Mouse (Mus musculus) kidney, embryonic 16.5 days (tissue): ENCODE measurements around the gene Spi1. TPM values are rescaled to one million over a fixed set of nuclear protein-coding genes. Genes with fewer than 3 reads are reported as not detected.

ENCODE experiments used
- ATAC-seq: fragments of 200-750 bp; cut with Nextera tagmentation; 2 replicates; pipeline ENCODE4 v1.8.0; 2017; ENCODE audit warnings: moderate TSS enrichment; ENCODE audit not compliant: low FRiP score, low TSS enrichment
- H3K27ac ChIP-seq: fragments of 300-500 bp; sonication (generic); 2 replicates; pipeline ENCODE4 v1.5.1; 2014; ENCODE audit warnings: low read length
- H3K27me3 ChIP-seq: fragments of 300-500 bp; sonication (generic); 2 replicates; pipeline ENCODE4 v1.6.1; 2014; ENCODE audit warnings: low read length, control low read depth, mixed read lengths; ENCODE audit not compliant: insufficient read depth
- H3K36me3 ChIP-seq: fragments of 300-500 bp; sonication (generic); 2 replicates; pipeline ENCODE4 v1.6.1; 2014; ENCODE audit warnings: low read length, control low read depth, mixed read lengths; ENCODE audit not compliant: insufficient read depth
- H3K4me1 ChIP-seq: fragments of 300-500 bp; sonication (generic); 2 replicates; pipeline ENCODE4 v1.6.1; 2014; ENCODE audit warnings: low read length, control low read depth, mixed read lengths; ENCODE audit not compliant: insufficient read depth
- H3K4me2 ChIP-seq: fragments of 300-500 bp; sonication (generic); replicated peaks from 2 replicates; pipeline ENCODE4 v1.6.1; 2014; ENCODE audit warnings: low read depth, low read length
- H3K4me3 ChIP-seq: fragments of 300-500 bp; sonication (generic); 2 replicates; pipeline ENCODE4 v1.5.1; 2014; ENCODE audit warnings: mild to moderate bottlenecking, low read length
- H3K9ac ChIP-seq: fragments of 300-500 bp; sonication (generic); replicated peaks from 2 replicates; pipeline ENCODE4 v1.6.1; 2014; ENCODE audit warnings: low read length
- H3K9me3 ChIP-seq: fragments of 300-500 bp; sonication (generic); 2 replicates; pipeline ENCODE4 v1.6.1; 2016; ENCODE audit warnings: low read length, control low read depth
- WGBS: fragments of 180-500 bp; shearing (Covaris S2); extraction: QIAGEN DNeasy Blood & Tissue Kit; methylation state at CpG from one replicate; pipeline ENCODE4 v1.1.7; 2014; 5-methylcytosine and 5-hydroxymethylcytosine counted together
- polyA plus RNA-seq: library from polyadenylated mRNA; unstranded; fragments of >200 nt; fragmentation: Nextera tagmentation; extraction: Ambion mirVana; gene quantifications from 2 replicates; pipeline ENCODE4 v1.2.1, GENCODE M21; 2015

Gene Spi1
- polyA plus RNA-seq, 1 experiment from 2014 or later, result 4.2 TPM

DNA sequence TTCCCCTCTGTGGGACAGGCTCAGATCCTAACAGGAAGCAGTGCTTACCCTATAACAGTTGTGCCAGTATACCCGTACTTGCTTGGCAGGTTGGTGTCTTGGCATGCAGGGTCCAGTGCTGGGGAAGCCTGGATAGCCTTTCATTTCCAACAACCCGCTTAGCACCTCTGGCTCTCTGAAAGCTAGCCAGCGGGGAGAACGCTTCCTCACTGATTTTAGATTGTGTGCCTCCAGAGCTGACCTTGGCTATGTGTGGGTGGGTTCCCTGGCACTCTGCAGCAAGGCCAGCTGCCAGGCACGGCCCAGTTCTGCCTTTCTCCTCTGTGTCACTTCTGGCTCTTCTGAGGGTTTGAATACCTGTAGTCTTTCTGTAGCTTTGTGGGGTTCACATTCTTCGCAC, 47.9 kb downstream of the Spi1 start:
- no peak overlapping the region for H3K27ac ChIP-seq
- H3K9me3 ChIP-seq, result no peaks in the 10 kb centered on the region
- ATAC-seq, result no peak
- no peak overlapping the region for H3K4me3 ChIP-seq
- no peaks in the 10 kb centered on the region for H3K36me3 ChIP-seq
- no peak overlapping the region for H3K9ac ChIP-seq
- 87% methylated on average over 6 of the region's 6 CpGs for WGBS
- no peaks in the 10 kb centered on the region for H3K4me1 ChIP-seq
- H3K4me2 ChIP-seq, result no peak overlapping the region
- no peaks in the 10 kb centered on the region for H3K27me3 ChIP-seq

- no peak overlapping the region for H3K9ac ChIP-seq
- WGBS, result 88% methylated on average over 15 of the region's 15 CpGs
- no peaks in the 10 kb centered on the region for H3K4me1 ChIP-seq
- H3K27ac ChIP-seq, result no peak overlapping the region
- no peak for ATAC-seq
- no peak overlapping the region for H3K4me2 ChIP-seq
- no peaks in the 10 kb centered on the region for H3K36me3 ChIP-seq
- no peaks in the 10 kb centered on the region for H3K27me3 ChIP-seq
- H3K4me3 ChIP-seq, result no peak overlapping the region
- no peaks in the 10 kb centered on the region for H3K9me3 ChIP-seq
Measured at GRCm38 (mm10) chr2:91131251-91131650, 49.1 kb downstream of the Spi1 start.

GRCm38 (mm10) chr2:91132035-91132434, 49.8 kb downstream of the Spi1 start:
- WGBS, result 78% methylated on average over 3 of the region's 3 CpGs
- H3K9me3 ChIP-seq, result no peaks in the 10 kb centered on the region
- H3K9ac ChIP-seq, result no peak overlapping the region
- H3K36me3 ChIP-seq, result no peaks in the 10 kb centered on the region
- no peak overlapping the region for H3K27ac ChIP-seq
- H3K4me1 ChIP-seq, result no peaks in the 10 kb centered on the region
- no peaks in the 10 kb centered on the region for H3K27me3 ChIP-seq
- H3K4me2 ChIP-seq, result no peak overlapping the region
- no peak for ATAC-seq
- no peak overlapping the region for H3K4me3 ChIP-seq

- Histone ChIP-seq H3K27ac (no peak overlapping the region), H3K27me3 (no peaks in the 10 kb centered on the region), H3K9ac (no peak overlapping the region), H3K9me3 (no peaks in the 10 kb centered on the region), H3K4me1 (no peaks in the 10 kb centered on the region), H3K4me3 (no peak overlapping the region), H3K36me3 (no peaks in the 10 kb centered on the region), H3K4me2 (no peak overlapping the region)
- ATAC-seq, result no peak
- WGBS, result 81% methylated on average over 11 of the region's 11 CpGs
Measured at GRCm38 (mm10) chr2:91136513-91137412, 54.6 kb downstream of the Spi1 start.

- no peaks in the 10 kb centered on the region for H3K27me3 ChIP-seq
- H3K27ac ChIP-seq, result no peak overlapping the region
- peaks cover 3% of the 10 kb centered on the region; the same call in 1 of the 2 replicates for H3K36me3 ChIP-seq
- no peak overlapping the region for H3K4me2 ChIP-seq
- no peak for ATAC-seq
- no peak overlapping the region for H3K9ac ChIP-seq
- 81% methylated on average over 6 of the region's 6 CpGs for WGBS
- H3K9me3 ChIP-seq, result no peaks in the 10 kb centered on the region
- no peak overlapping the region for H3K4me3 ChIP-seq
- H3K4me1 ChIP-seq, result no peaks in the 10 kb centered on the region
Measured at GRCm38 (mm10) chr2:91137481-91137880, 55.3 kb downstream of the Spi1 start.

DNA sequence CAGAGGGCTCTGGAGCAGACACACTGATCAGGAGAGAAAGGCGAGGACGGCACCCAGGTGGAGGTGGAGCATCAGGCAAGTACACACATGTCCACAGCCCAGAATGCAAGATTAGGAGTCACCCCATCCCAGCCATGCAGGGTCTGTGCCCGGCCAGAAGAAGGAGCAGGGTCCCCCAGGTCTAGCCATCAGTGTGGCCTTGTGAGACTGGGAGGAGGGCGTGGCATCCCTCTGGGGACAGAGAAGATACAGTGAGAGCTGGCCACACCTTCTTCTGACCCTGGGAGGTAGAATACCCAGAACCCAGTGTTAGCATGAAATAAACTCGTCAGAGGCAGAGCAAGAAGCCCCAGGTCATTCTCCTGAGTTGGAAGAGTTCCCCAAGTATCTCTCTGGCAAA, 57.1 kb downstream of the Spi1 start:
- Histone ChIP-seq H3K9ac (no peak overlapping the region), H3K4me3 (no peak overlapping the region), H3K27ac (no peak overlapping the region), H3K4me1 (no peaks in the 10 kb centered on the region), H3K4me2 (no peak overlapping the region), H3K9me3 (no peaks in the 10 kb centered on the region), H3K27me3 (no peaks in the 10 kb centered on the region), H3K36me3 (peaks cover 7% of the 10 kb centered on the region; the same call in 1 of the 2 replicates)
- 64% methylated on average over 5 of the region's 5 CpGs for WGBS
- ATAC-seq, result no peak

GRCm38 (mm10) chr2:91139764-91140163, 57.6 kb downstream of the Spi1 start:
- Histone ChIP-seq H3K9ac (no peak overlapping the region), H3K4me1 (no peaks in the 10 kb centered on the region), H3K9me3 (no peaks in the 10 kb centered on the region), H3K4me2 (no peak overlapping the region), H3K27me3 (no peaks in the 10 kb centered on the region), H3K36me3 (peaks cover 8% of the 10 kb centered on the region; the same call in 1 of the 2 replicates), H3K4me3 (no peak overlapping the region), H3K27ac (no peak overlapping the region)
- 81% methylated on average over 8 of the region's 8 CpGs for WGBS
- no peak for ATAC-seq

- Histone ChIP-seq H3K9me3 (no peaks in the 10 kb centered on the region), H3K27ac (no peak overlapping the region), H3K4me3 (no peak overlapping the region), H3K27me3 (no peaks in the 10 kb centered on the region), H3K4me2 (no peak overlapping the region), H3K9ac (no peak overlapping the region), H3K36me3 (peaks cover 11% of the 10 kb centered on the region; the same call in 1 of the 2 replicates), H3K4me1 (no peaks in the 10 kb centered on the region)
- 85% methylated on average over 6 of the region's 6 CpGs for WGBS
- ATAC-seq, result no peak
Measured at GRCm38 (mm10) chr2:91142920-91143319, 60.7 kb downstream of the Spi1 start.

GRCm38 (mm10) chr2:91143401-91143800, 61.2 kb downstream of the Spi1 start:
- Histone ChIP-seq H3K27me3 (no peaks in the 10 kb centered on the region), H3K9me3 (no peaks in the 10 kb centered on the region), H3K4me1 (no peaks in the 10 kb centered on the region), H3K4me2 (no peak overlapping the region), H3K36me3 (peaks cover 11% of the 10 kb centered on the region; the same call in 1 of the 2 replicates), H3K4me3 (no peak overlapping the region), H3K27ac (no peak overlapping the region), H3K9ac (no peak overlapping the region)
- ATAC-seq, result no peak
- 95% methylated on average over 11 of the region's 11 CpGs for WGBS

DNA sequence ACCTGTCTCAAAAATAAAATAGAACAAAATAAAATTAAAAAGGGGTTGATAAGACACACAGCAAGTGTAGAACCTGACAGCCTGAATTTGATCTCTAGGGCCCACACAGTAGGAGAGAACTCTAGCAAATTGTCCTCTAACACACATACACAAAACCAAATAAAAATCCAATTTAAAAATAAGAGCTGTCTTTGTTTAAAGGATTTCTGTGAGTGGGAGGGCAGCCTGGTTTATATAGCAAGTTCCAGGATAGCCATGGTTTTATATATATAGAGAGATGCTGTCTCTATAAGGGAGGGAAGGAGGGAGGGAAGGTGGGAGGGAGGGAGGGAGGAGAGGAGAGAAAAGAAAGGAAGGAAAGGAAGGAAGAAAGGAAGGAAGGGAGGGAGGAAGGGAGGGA, 65.9 kb downstream of the Spi1 start:
- Histone ChIP-seq H3K36me3 (0 out of 2 replicates have a peak, but pooled peaks cover 5% of the 10 kb centered on the region), H3K27me3 (no peaks in the 10 kb centered on the region), H3K4me3 (no peak overlapping the region), H3K4me1 (no peaks in the 10 kb centered on the region), H3K9me3 (no peaks in the 10 kb centered on the region), H3K27ac (no peak overlapping the region), H3K9ac (no peak overlapping the region), H3K4me2 (no peak overlapping the region)
- no peak for ATAC-seq
